Mouse (Mus musculus) inflammation-experienced regulatory T-cells (primary cell): Measurements from ENCODE around the gene Olfr1306. TPM values are rescaled to one million over a fixed set of nuclear protein-coding genes. Genes with fewer than 3 reads are reported as not detected.

Source experiments
- polyA plus RNA-seq, 2 experiments: library from polyadenylated mRNA; unstranded; fragments of 100-300 nt; shearing (Covaris generic); gene quantifications; one replicate each; pipeline ENCODE4 v1.2.1; 2017

Gene Olfr1306
- polyA plus RNA-seq, result under 1 TPM in 1 of 2 experiments, not detected in 1; 0.15 TPM

GRCm38 (mm10) chr2:111916171-111916570 is at the start of gene Olfr1306:
Gene Olfr1306, minus strand, starts transcription at chr2:111916271.

GRCm38 (mm10) chr2:111964844-111965243 is 48.8 kb upstream of the Olfr1306 start, which contains the start of gene Olfr1308:
Gene Olfr1308, minus strand, starts transcription at chr2:111964944.

GRCm38 (mm10) chr2:111949340-111949739 is 33.3 kb upstream of the Olfr1306 start, which contains the start of gene Olfr1307:
Gene Olfr1307, minus strand, starts transcription at chr2:111949440.

GRCm38 (mm10) chr2:111877049-111877448 is 39.0 kb downstream of the Olfr1306 start, which contains the start of gene Olfr1305:
Gene Olfr1305, minus strand, starts transcription at chr2:111877149.

Other genes with a start within 250 kb of the Olfr1306 start
- gene Olfr1301, start 165.3 kb downstream of the Olfr1306 start, polyA plus RNA-seq, result not detected
- gene Olfr1302, start 138.8 kb downstream of the Olfr1306 start, polyA plus RNA-seq, result not detected
- gene Olfr1303, start 95.9 kb downstream of the Olfr1306 start, polyA plus RNA-seq, result not detected
- gene Olfr1305, start 39.1 kb downstream of the Olfr1306 start, polyA plus RNA-seq, result not detected
- gene Olfr1307, start 33.2 kb upstream of the Olfr1306 start, polyA plus RNA-seq, result under 1 TPM; 0.12 to 0.43 TPM
- not detected for gene Olfr1308, start 48.7 kb upstream of the Olfr1306 start, polyA plus RNA-seq
- under 1 TPM in 1 of 2 experiments, not detected in 1; 0.33 TPM for gene Olfr1309, start 74.0 kb upstream of the Olfr1306 start, polyA plus RNA-seq
- under 1 TPM in 1 of 2 experiments, not detected in 1; 0.05 TPM for gene Olfr1310, start 96.4 kb upstream of the Olfr1306 start, polyA plus RNA-seq
- gene Olfr1311, start 108.1 kb upstream of the Olfr1306 start, polyA plus RNA-seq, result not detected
- gene Olfr1312, start 134.0 kb upstream of the Olfr1306 start, polyA plus RNA-seq, result under 1 TPM; 0.10 to 0.22 TPM
- gene Olfr1313, start 161.6 kb upstream of the Olfr1306 start, polyA plus RNA-seq, result under 1 TPM in 1 of 2 experiments, not detected in 1; 0.11 TPM
- gene Olfr1314, start 180.5 kb upstream of the Olfr1306 start, polyA plus RNA-seq, result under 1 TPM in 1 of 2 experiments, not detected in 1; 0.12 TPM
- not detected for gene Olfr1315-ps1, start 199.2 kb upstream of the Olfr1306 start, polyA plus RNA-seq
- not detected for gene Olfr1316, start 218.7 kb upstream of the Olfr1306 start, polyA plus RNA-seq
- gene Olfr1317, start 224.1 kb upstream of the Olfr1306 start, polyA plus RNA-seq, result not detected
- gene Olfr1318, start 237.9 kb upstream of the Olfr1306 start, polyA plus RNA-seq, result not detected